Mouse (Mus musculus): ENCODE results near the gene Idi1. TPM values are rescaled to one million over a fixed set of nuclear protein-coding genes. Genes with fewer than 3 reads are reported as not detected.

Idi1 gene
- total and polyA plus RNA-seq, 2 experiments from 2014 or later, result 42.6 to 60.4 TPM

DNA sequence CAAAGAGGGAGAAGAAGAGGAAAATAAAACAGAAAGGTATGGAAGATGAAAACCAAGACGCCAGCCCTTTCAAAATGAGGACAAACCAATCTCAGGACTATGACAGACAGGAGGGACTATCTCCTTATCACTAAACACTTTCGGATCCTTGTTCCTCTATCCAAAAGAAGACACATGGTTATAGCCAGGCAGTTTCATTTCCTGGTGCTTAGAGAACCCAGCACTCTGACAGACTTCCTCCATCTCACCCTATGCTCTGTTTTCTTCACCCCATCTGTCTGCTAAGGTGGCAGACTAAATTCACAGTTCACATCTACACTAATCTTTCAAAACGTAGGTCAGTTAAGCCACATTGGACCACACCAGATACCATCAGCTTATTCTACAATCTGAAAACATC lies 43.0 kb upstream of the Idi1 start:
- ATAC-seq (ENCODE audit: low FRiP score) (no peak), DNase-seq (ENCODE audit: low spot score) (no peak)
- no peaks in the 10 kb centered on the region for H3K27me3 ChIP-seq (ENCODE audit: insufficient read depth, low read length)
- H3K9ac ChIP-seq (replicated peaks; ENCODE audit: low read length, poor library complexity, severe bottlenecking), result no peak overlapping the region
- H3K9me3 ChIP-seq (ENCODE audit: low read length), result no peaks in the 10 kb centered on the region
- TF ChIP-seq CTCF (IDR thresholded peaks at IDR 0.05), result no peak
- H3K4me1 ChIP-seq (ENCODE audit: insufficient read depth, low read length), result no peaks in the 10 kb centered on the region
- 88% methylated on average over 3 of the region's 3 CpGs for WGBS
- peaks cover 52% of the 10 kb centered on the region for H3K36me3 ChIP-seq (ENCODE audit: insufficient read depth, low read length)
- no peak overlapping the region for H3K27ac ChIP-seq (ENCODE audit: low read depth, low read length)
- no peak overlapping the region for H3K4me3 ChIP-seq (ENCODE audit: low read depth, low read length)
- H3K4me2 ChIP-seq (ENCODE audit: low read depth, low read length, poor library complexity, severe bottlenecking), result no peak overlapping the region

DNA sequence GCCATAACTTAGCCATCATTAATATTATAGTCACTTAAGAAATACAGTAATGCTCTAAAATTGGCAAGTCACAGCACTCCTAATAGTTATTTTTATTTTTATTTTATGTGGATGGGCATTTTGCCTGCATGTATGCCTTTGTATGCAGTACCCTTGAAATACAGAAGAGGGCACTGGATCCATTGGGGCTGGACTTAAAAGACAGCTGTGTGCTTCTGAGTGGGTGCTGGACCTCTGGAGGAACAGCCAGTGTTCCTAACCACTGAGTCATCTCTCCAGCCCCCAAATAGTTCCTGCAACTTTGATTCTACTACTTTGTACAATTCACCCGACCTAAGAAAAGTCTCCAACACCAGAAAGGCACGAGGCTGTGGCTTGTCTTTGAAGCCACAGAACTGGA lies 37.6 kb upstream of the Idi1 start:
- no peak for ATAC-seq (ENCODE audit: low FRiP score)
- Histone ChIP-seq H3K36me3 (ENCODE audit: insufficient read depth, low read length) (peaks cover 28% of the 10 kb centered on the region), H3K4me1 (ENCODE audit: insufficient read depth, low read length) (no peaks in the 10 kb centered on the region), H3K4me2 (ENCODE audit: low read depth, low read length, poor library complexity, severe bottlenecking) (no peak overlapping the region), H3K4me3 (ENCODE audit: low read depth, low read length) (no peak overlapping the region), H3K9me3 (ENCODE audit: low read length) (no peaks in the 10 kb centered on the region), H3K9ac (replicated peaks; ENCODE audit: low read length, poor library complexity, severe bottlenecking) (no peak overlapping the region), H3K27me3 (ENCODE audit: insufficient read depth, low read length) (no peaks in the 10 kb centered on the region), H3K27ac (ENCODE audit: low read depth, low read length) (no peak overlapping the region)
- WGBS, result 40% methylated on average over 2 of the region's 2 CpGs
- DNase-seq (ENCODE audit: low spot score), result no peak
- peak; percentile 62 for TF ChIP-seq CTCF (IDR thresholded peaks at IDR 0.05)

- TF ChIP-seq CTCF (IDR thresholded peaks at IDR 0.05), result no peak
- ATAC-seq (ENCODE audit: low FRiP score), result no peak
- WGBS, result 82% methylated on average over 1 of the region's 1 CpGs
Measured at GRCm38 (mm10) chr13:8849311-8849710, 36.0 kb upstream of the Idi1 start.

DNA sequence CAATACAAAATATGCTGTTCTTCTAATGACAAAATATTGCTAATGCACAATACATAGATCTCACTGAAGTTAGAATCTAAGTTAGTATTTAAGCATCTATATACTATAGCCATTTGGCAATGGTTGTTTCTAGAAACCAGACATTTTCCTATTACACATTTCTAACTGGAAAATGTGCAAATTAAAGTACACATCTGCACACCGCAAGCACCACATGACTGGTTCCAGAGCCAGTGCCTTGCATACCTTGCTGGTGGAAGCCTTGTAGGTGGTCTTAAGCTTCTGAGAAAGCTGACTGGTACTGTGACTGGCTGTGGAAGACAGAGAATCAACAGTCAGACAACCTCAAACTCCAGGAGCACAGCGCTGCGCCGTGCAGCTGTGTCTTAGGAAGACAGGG lies 31.9 kb upstream of the Idi1 start:
- H3K4me2 ChIP-seq (ENCODE audit: low read depth, low read length, poor library complexity, severe bottlenecking), result no peak overlapping the region
- WGBS, result 99% methylated on average over 4 of the region's 4 CpGs
- no peaks in the 10 kb centered on the region for H3K4me1 ChIP-seq (ENCODE audit: insufficient read depth, low read length)
- H3K9ac ChIP-seq (replicated peaks; ENCODE audit: low read length, poor library complexity, severe bottlenecking), result no peak overlapping the region
- no peak for TF ChIP-seq CTCF (IDR thresholded peaks at IDR 0.05)
- H3K36me3 ChIP-seq (ENCODE audit: insufficient read depth, low read length), result peaks cover 15% of the 10 kb centered on the region
- H3K27me3 ChIP-seq (ENCODE audit: insufficient read depth, low read length), result no peaks in the 10 kb centered on the region
- H3K4me3 ChIP-seq (ENCODE audit: low read depth, low read length), result no peak overlapping the region
- ATAC-seq (ENCODE audit: low FRiP score) (no peak), DNase-seq (ENCODE audit: low spot score) (no peak)
- H3K9me3 ChIP-seq (ENCODE audit: low read length), result no peaks in the 10 kb centered on the region
- H3K27ac ChIP-seq (ENCODE audit: low read depth, low read length), result no peak overlapping the region

More at GRCm38 (mm10) chr13:8849311-8849710, 36.0 kb upstream of the Idi1 start:
- Histone ChIP-seq H3K4me3 (ENCODE audit: low read depth, low read length) (no peak overlapping the region), H3K9me3 (ENCODE audit: low read length) (no peaks in the 10 kb centered on the region), H3K36me3 (ENCODE audit: insufficient read depth, low read length) (peaks cover 28% of the 10 kb centered on the region), H3K27me3 (ENCODE audit: insufficient read depth, low read length) (no peaks in the 10 kb centered on the region), H3K9ac (replicated peaks; ENCODE audit: low read length, poor library complexity, severe bottlenecking) (no peak overlapping the region), H3K27ac (ENCODE audit: low read depth, low read length) (no peak overlapping the region), H3K4me1 (ENCODE audit: insufficient read depth, low read length) (no peaks in the 10 kb centered on the region), H3K4me2 (ENCODE audit: low read depth, low read length, poor library complexity, severe bottlenecking) (no peak overlapping the region)
- DNase-seq (ENCODE audit: low spot score), result no peak

GRCm38 (mm10) chr13:8854769-8855168 lies 30.5 kb upstream of the Idi1 start:
- Histone ChIP-seq H3K36me3 (ENCODE audit: insufficient read depth, low read length) (peaks cover 12% of the 10 kb centered on the region), H3K9me3 (ENCODE audit: low read length) (no peaks in the 10 kb centered on the region), H3K4me3 (ENCODE audit: low read depth, low read length) (no peak overlapping the region), H3K27ac (ENCODE audit: low read depth, low read length) (no peak overlapping the region), H3K4me2 (ENCODE audit: low read depth, low read length, poor library complexity, severe bottlenecking) (no peak overlapping the region), H3K4me1 (ENCODE audit: insufficient read depth, low read length) (no peaks in the 10 kb centered on the region), H3K9ac (replicated peaks; ENCODE audit: low read length, poor library complexity, severe bottlenecking) (no peak overlapping the region), H3K27me3 (ENCODE audit: insufficient read depth, low read length) (no peaks in the 10 kb centered on the region)
- WGBS, result 95% methylated on average over 2 of the region's 2 CpGs
- ATAC-seq (ENCODE audit: low FRiP score) (no peak), DNase-seq (ENCODE audit: low spot score) (no peak)
- TF ChIP-seq CTCF (IDR thresholded peaks at IDR 0.05), result no peak

DNA sequence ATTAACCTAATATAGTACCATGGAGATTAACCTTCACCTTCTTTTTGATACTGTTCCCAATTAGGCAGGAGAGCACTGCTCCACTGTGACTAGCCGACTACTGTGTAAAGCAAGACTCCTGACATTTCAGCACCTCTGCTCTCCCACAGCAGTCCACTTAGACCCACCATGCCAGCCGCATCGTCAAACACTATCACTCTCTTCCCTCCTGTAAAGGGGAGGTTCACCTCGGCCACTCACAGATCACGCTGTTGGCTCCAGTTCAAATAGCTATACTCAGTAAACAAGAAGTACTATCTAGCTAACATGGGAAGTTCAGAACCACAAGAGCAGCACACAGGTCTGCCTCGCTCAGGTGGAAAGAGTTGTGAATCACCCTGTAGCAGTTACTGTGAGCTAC lies 26.8 kb upstream of the Idi1 start:
- Histone ChIP-seq H3K9me3 (ENCODE audit: low read length) (no peaks in the 10 kb centered on the region), H3K4me2 (ENCODE audit: low read depth, low read length, poor library complexity, severe bottlenecking) (no peak overlapping the region), H3K36me3 (ENCODE audit: insufficient read depth, low read length) (peaks cover 8% of the 10 kb centered on the region), H3K4me3 (ENCODE audit: low read depth, low read length) (no peak overlapping the region), H3K9ac (replicated peaks; ENCODE audit: low read length, poor library complexity, severe bottlenecking) (no peak overlapping the region), H3K27me3 (ENCODE audit: insufficient read depth, low read length) (no peaks in the 10 kb centered on the region), H3K4me1 (ENCODE audit: insufficient read depth, low read length) (no peaks in the 10 kb centered on the region), H3K27ac (ENCODE audit: low read depth, low read length) (no peak overlapping the region)
- DNase-seq (ENCODE audit: low spot score), result no peak
- ATAC-seq (ENCODE audit: low FRiP score), result no peak
- no peak for TF ChIP-seq CTCF (IDR thresholded peaks at IDR 0.05)
- WGBS, result 95% methylated on average over 6 of the region's 6 CpGs

Data from midbrain, postnatal 0 days (tissue).